Mouse (Mus musculus) C2C12 (cell line): ENCODE measurements around the gene Galnt7.

ENCODE experiments used
- CEBPB ChIP-seq: IDR thresholded peaks from one replicate; pipeline ENCODE4 v1.6.1; 2011; ENCODE audit warnings: low read depth, mild to moderate bottlenecking, control low read depth, moderate library complexity
- CTCF ChIP-seq: IDR thresholded peaks from one replicate; pipeline ENCODE4 v1.5.1; 2011; ENCODE audit not compliant: control insufficient read depth, insufficient read depth, insufficient read length
- FOSL1 ChIP-seq: IDR thresholded peaks from one replicate; pipeline ENCODE4 v1.8.0; 2011; ENCODE audit warnings: mild to moderate bottlenecking, low read length; ENCODE audit not compliant: poor library complexity, insufficient read depth, severe bottlenecking
- MAX ChIP-seq: IDR thresholded peaks from one replicate; pipeline ENCODE4 v1.6.1; 2011; ENCODE audit warnings: mild to moderate bottlenecking, control low read depth
- MYOD1 ChIP-seq: IDR thresholded peaks from one replicate; pipeline ENCODE4 v1.6.1; 2011; ENCODE audit warnings: low read depth; ENCODE audit not compliant: control insufficient read depth, insufficient read length
- MYOG ChIP-seq: IDR thresholded peaks from one replicate; pipeline ENCODE4 v1.6.1; 2011; ENCODE audit not compliant: control insufficient read depth, insufficient read length; ENCODE audit errors: extremely low read depth
- USF1 ChIP-seq: IDR thresholded peaks from one replicate; pipeline ENCODE4 v1.6.1; 2011; ENCODE audit warnings: low read depth, mild to moderate bottlenecking, control low read depth, moderate library complexity

DNA sequence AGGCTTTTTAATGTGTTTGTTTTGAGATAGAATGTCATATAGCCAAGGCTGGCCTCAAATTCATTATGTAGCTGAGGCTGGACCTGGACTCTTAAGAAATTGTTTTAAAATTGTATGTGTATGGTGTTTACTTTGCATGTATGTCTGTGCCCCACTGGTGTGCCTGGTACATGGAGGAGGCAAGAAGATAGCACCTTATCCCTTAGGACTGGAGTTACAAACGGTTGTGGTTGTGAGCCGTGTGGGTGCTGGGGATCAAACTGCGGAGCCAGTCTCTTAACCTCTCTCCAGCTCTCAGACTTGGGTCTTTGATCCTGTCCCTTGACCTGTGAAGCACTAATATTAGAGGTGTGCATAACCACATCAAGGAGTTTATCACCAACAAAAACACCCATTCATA, 106.0 kb downstream of the Galnt7 start:
- no peak for TF ChIP-seq CTCF
- no peak for TF ChIP-seq FOSL1
- TF ChIP-seq USF1: no peak
- no peak for TF ChIP-seq MAX
- no peak for TF ChIP-seq MYOD1
- no peak for TF ChIP-seq MYOG
- no peak for TF ChIP-seq CEBPB
